Mouse (Mus musculus) embryonic facial prominence, embryonic 11.5 days (tissue): ENCODE measurements around the gene Cacnb1. TPM values are rescaled to one million over a fixed set of nuclear protein-coding genes. Genes with fewer than 3 reads are reported as not detected.

Experiments used
- ATAC-seq: fragments of 200-750 bp; cut with Nextera tagmentation; replicated peaks from 2 replicates; pipeline ENCODE4 v1.8.0; 2017; ENCODE audit warnings: low read depth; ENCODE audit not compliant: insufficient number of reproducible peaks, low FRiP score, low TSS enrichment
- DNase-seq: peaks from one replicate; pipeline ENCODE4 v3.0.0-alpha.2; 2015; ENCODE audit warnings: low spot score
- H3K27ac ChIP-seq: fragments of 300-500 bp; sonication (generic); replicated peaks from 2 replicates; pipeline ENCODE4 v1.5.1; 2014; ENCODE audit warnings: mild to moderate bottlenecking, low read depth, low read length, control low read depth
- H3K27me3 ChIP-seq: fragments of 300-500 bp; sonication (generic); 2 replicates; pipeline ENCODE4 v1.6.1; 2014; ENCODE audit warnings: mild to moderate bottlenecking, low read length, moderate library complexity, mixed read lengths; ENCODE audit not compliant: control insufficient read depth, insufficient read depth
- H3K36me3 ChIP-seq: fragments of 300-500 bp; sonication (generic); replicated peaks from 2 replicates; pipeline ENCODE4 v1.6.1; 2014; ENCODE audit warnings: low read depth, mild to moderate bottlenecking, low read length, moderate library complexity, mixed read lengths; ENCODE audit not compliant: control insufficient read depth, insufficient read depth
- H3K4me1 ChIP-seq: fragments of 300-500 bp; sonication (generic); 2 replicates; pipeline ENCODE4 v1.6.1; 2014; ENCODE audit warnings: low read length, mixed read lengths; ENCODE audit not compliant: control insufficient read depth, insufficient read depth
- H3K4me2 ChIP-seq: fragments of 300-500 bp; sonication (generic); 2 replicates; pipeline ENCODE4 v1.6.1; 2014; ENCODE audit warnings: low read depth, mild to moderate bottlenecking, control low read depth, low read length, moderate library complexity
- H3K4me3 ChIP-seq: fragments of 300-500 bp; sonication (generic); 2 replicates; pipeline ENCODE4 v1.5.1; 2014; ENCODE audit warnings: low read depth, low read length, control low read depth
- H3K9ac ChIP-seq: fragments of 300-500 bp; sonication (generic); replicated peaks from 2 replicates; pipeline ENCODE4 v1.6.1; 2014; ENCODE audit warnings: mild to moderate bottlenecking, control low read depth, low read length
- H3K9me3 ChIP-seq: fragments of 300-500 bp; sonication (generic); replicated peaks from 2 replicates; pipeline ENCODE4 v1.6.1; 2016; ENCODE audit warnings: mild to moderate bottlenecking, low read length, inconsistent platforms, mixed read lengths; ENCODE audit not compliant: control insufficient read depth
- WGBS: fragments of 180-500 bp; shearing (Covaris S2); extraction: QIAGEN DNeasy Blood & Tissue Kit; methylation state at CpG from one replicate; pipeline ENCODE4 v1.1.7; 2014; 5-methylcytosine and 5-hydroxymethylcytosine counted together
- polyA plus RNA-seq: library from polyadenylated mRNA; unstranded; fragments of >200 nt; fragmentation: Nextera tagmentation; extraction: Ambion mirVana; gene quantifications from 2 replicates; pipeline ENCODE4 v1.2.1, GENCODE M21; 2014

Cacnb1 gene
- polyA plus RNA-seq, 1 experiment from 2014 or later: 6.5 TPM

GRCm38 (mm10) chr11:97968385-97968784 lies 54.4 kb downstream of the Cacnb1 start:
- Histone ChIP-seq H3K4me1 (no peaks in the 10 kb centered on the region), H3K36me3 (no peaks in the 10 kb centered on the region), H3K9ac (no peak overlapping the region), H3K9me3 (no peaks in the 10 kb centered on the region), H3K27ac (no peak overlapping the region), H3K4me3 (no peak overlapping the region), H3K4me2 (no peak overlapping the region), H3K27me3 (no peaks in the 10 kb centered on the region)
- 83% methylated on average over 5 of the region's 5 CpGs for whole genome bisulfite sequencing
- no peak for ATAC-seq
- no peak for DNase-seq

DNA sequence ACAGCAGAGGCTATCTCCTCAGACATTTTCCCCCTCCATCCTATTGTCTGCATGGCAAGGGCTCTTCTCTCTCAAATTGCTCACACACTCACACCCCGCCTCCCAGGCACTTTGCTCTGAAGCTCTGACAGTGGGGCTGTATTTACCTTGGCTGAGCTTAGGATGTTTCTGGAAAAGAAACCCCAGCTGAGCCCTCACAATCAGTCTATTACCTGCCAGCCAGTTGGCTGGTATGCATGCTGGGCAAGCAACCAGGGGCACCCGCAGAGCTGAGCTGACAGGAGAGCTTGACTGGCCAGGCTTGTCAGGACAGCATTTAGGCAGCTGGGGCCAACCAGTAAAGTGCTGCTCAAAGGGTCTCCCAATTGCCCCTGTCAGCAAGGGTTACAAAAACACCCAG lies 55.7 kb downstream of the Cacnb1 start:
- 32% methylated on average over 2 of the region's 2 CpGs for WGBS
- Histone ChIP-seq H3K4me1 (no peaks in the 10 kb centered on the region), H3K36me3 (no peaks in the 10 kb centered on the region), H3K4me3 (no peak overlapping the region), H3K27ac (no peak overlapping the region), H3K9ac (no peak overlapping the region), H3K4me2 (no peak overlapping the region), H3K9me3 (no peaks in the 10 kb centered on the region), H3K27me3 (no peaks in the 10 kb centered on the region)
- DNase-seq (no peak), ATAC-seq (no peak)

- Histone ChIP-seq H3K9ac (no peak overlapping the region), H3K4me1 (no peaks in the 10 kb centered on the region), H3K4me3 (no peak overlapping the region), H3K9me3 (no peaks in the 10 kb centered on the region), H3K36me3 (no peaks in the 10 kb centered on the region), H3K27me3 (no peaks in the 10 kb centered on the region), H3K4me2 (no peak overlapping the region), H3K27ac (no peak overlapping the region)
- ATAC-seq (no peak), DNase-seq (no peak)
- 71% methylated on average over 1 of the region's 1 CpGs for WGBS
Observed at GRCm38 (mm10) chr11:97960907-97961306, 61.9 kb downstream of the Cacnb1 start.

DNA sequence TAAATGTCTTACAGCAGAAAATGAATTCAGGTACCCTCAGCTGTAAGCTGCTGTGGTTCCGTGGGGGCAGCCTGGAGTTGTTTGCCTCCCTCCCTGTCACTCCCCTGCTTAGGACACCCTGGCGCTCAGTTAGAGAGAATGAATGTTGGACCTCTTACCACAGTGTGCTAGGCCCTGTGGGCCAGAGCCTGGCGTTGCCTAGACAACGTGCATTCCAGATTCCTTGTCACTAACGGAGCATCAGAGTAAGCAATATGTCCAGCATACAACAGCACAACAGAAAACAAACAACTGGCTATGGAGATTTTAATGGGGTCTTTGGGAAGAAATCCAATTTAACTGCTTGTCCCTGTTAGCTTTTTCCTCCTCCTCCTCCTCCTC lies 63.5 kb downstream of the Cacnb1 start:
- Histone ChIP-seq H3K36me3 (no peaks in the 10 kb centered on the region), H3K4me3 (no peak overlapping the region), H3K27me3 (no peaks in the 10 kb centered on the region), H3K4me1 (no peaks in the 10 kb centered on the region), H3K27ac (no peak overlapping the region), H3K9ac (no peak overlapping the region), H3K9me3 (no peaks in the 10 kb centered on the region), H3K4me2 (no peak overlapping the region)
- DNase-seq (no peak), ATAC-seq (no peak)
- 64% methylated on average over 5 of the region's 5 CpGs for WGBS

DNA sequence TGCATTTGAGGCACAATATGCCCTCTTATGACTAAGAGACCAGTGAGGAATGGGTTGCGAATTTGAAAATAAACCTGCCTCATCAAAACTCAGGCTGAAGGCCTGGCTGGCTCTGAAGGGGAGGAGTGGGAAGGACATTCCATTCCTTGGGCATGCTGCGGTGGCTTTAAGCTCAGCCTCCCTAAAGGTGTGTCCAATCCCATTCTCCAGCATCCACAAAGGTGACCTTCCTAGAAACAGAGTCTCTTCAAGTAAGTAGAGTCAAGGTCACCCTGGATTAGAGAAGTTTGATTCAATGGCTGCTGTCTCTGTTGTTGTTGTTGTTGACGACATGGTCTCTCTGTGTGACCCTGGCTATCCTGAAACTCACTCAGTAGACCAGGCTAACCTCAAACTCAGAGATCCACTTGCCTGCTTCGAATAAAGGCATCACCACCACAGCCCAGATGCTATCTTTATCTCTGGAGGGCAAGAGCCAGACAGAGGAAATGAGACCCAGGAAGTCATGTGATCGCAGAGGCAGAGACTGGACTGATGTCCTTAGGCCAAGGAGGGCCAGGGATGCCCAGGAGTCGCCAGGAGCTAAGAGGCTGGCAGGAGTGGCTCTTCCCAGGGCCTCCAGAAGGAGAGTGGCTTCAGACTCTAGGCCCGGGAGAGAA lies 64.1 kb downstream of the Cacnb1 start:
- Histone ChIP-seq H3K36me3 (no peaks in the 10 kb centered on the region), H3K4me1 (no peaks in the 10 kb centered on the region), H3K27me3 (no peaks in the 10 kb centered on the region), H3K4me3 (no peak overlapping the region), H3K4me2 (no peak overlapping the region), H3K9ac (no peak overlapping the region), H3K9me3 (no peaks in the 10 kb centered on the region), H3K27ac (no peak overlapping the region)
- 78% methylated on average over 7 of the region's 7 CpGs for WGBS
- DNase-seq: no peak
- no peak for ATAC-seq

DNA sequence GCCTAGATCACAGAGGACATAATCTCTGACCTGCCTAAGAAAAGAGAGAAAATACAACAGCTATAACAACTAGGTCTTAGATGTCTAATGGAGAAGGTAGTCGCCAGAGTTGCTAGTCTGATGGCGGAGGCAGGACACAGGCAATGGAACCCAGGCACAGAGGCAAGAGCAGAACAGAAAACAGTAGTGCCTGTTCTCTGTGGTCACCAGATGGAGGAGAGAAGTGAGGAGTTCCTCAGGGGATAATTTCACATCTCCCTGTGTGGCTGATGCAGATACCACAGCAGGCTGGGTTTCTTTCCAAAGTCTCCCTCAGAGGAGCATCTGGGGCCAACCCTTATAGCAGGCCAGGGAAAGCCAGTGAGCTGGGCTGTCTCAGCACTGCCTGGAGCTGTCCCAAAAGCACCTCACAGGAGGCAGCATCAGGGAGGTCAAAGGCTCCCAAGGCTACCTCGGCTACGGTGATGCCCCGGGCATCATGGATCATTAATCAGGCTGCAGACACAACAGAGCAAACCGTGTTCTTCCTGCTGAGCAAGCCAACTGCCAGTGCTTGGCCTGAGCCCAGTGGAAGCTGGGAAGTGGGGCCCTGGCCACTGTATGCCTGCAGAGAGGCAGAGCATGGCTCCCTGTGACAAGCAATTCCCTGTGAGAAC lies 65.8 kb downstream of the Cacnb1 start:
- Histone ChIP-seq H3K4me3 (no peak overlapping the region), H3K4me1 (no peaks in the 10 kb centered on the region), H3K36me3 (no peaks in the 10 kb centered on the region), H3K4me2 (no peak overlapping the region), H3K9ac (no peak overlapping the region), H3K9me3 (no peaks in the 10 kb centered on the region), H3K27me3 (no peaks in the 10 kb centered on the region), H3K27ac (no peak overlapping the region)
- DNase-seq: no peak
- ATAC-seq: no peak
- WGBS: 65% methylated on average over 6 of the region's 6 CpGs

GRCm38 (mm10) chr11:97955915-97956314 lies 66.9 kb downstream of the Cacnb1 start:
- 41% methylated on average over 4 of the region's 4 CpGs for WGBS
- H3K4me1 ChIP-seq: no peaks in the 10 kb centered on the region
- H3K4me2 ChIP-seq: no peak overlapping the region
- H3K4me3 ChIP-seq: no peak overlapping the region
- no peak overlapping the region for H3K27ac ChIP-seq
- ATAC-seq (no peak), DNase-seq (no peak)
- H3K27me3 ChIP-seq: no peaks in the 10 kb centered on the region
- no peaks in the 10 kb centered on the region for H3K36me3 ChIP-seq
- H3K9ac ChIP-seq: no peak overlapping the region
- H3K9me3 ChIP-seq: no peaks in the 10 kb centered on the region

DNA sequence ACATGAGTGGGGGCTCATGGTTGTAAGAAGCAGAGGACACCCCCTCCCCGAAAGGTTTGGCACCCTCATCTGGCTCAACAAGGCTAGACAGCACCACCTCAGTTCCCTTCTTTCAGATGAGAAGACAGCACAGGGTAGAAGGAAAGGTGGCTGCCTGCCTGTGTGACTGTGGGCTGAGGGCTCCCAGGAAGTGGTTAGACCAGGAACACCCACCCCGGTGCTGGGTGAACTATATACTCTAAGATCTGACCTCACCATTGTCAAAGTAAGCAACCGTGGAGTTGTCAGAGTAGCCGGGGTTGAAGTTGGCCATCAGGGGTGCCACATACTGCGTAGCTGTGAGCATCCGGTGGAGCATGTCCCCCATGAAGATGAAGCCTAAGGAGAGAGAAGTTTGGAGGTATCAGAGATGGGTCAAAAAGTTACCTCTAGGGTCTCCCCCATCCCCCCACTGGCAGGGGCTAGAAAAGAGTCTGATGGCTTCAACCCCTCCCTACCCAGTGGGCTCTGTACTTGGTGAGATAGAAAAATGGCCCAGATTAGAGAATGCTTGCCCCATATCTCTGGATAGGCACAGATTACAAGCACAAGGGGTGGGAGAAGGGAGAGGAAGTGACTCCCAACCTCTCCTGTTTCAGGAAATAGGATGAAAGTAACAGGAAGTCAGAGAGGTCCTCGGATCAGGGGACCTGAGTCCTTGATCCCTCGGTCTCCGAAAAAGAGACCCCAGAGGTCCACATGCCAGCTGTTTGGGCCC lies 67.5 kb downstream of the Cacnb1 start:
- WGBS: 76% methylated on average over 9 of the region's 9 CpGs
- no peak overlapping the region for H3K27ac ChIP-seq
- ATAC-seq: no peak

More for the DNA sequence above, 67.5 kb downstream of the Cacnb1 start:
- Histone ChIP-seq H3K27me3 (no peaks in the 10 kb centered on the region), H3K9ac (no peak overlapping the region), H3K4me1 (no peaks in the 10 kb centered on the region), H3K4me3 (no peak overlapping the region), H3K9me3 (no peaks in the 10 kb centered on the region), H3K36me3 (no peaks in the 10 kb centered on the region), H3K4me2 (no peak overlapping the region)
- DNase-seq: no peak
